Mouse (Mus musculus) G1E (cell line): ENCODE measurements around the gene Ttc28. TPM values are rescaled to one million over a fixed set of nuclear protein-coding genes. Genes with fewer than 3 reads are reported as not detected.

Source experiments
- ATAC-seq: 2 replicates; pipeline ENCODE4 v1.8.0; 2016; ENCODE audit warnings: mild to moderate bottlenecking; ENCODE audit not compliant: insufficient number of reproducible peaks, poor library complexity, low FRiP score, severe bottlenecking; ENCODE audit errors: extremely low read depth
- DNase-seq: peaks from one replicate; pipeline ENCODE4 v3.0.0; 2012; ENCODE audit warnings: low spot score
- H3K27me3 ChIP-seq: 2 replicates; pipeline ENCODE4 v1.6.1; 2012; ENCODE audit warnings: mild to moderate bottlenecking, low read length, inconsistent platforms; ENCODE audit not compliant: insufficient read depth
- H3K36me3 ChIP-seq: replicated peaks from 2 replicates; pipeline ENCODE3; 2012; ENCODE audit warnings: mild to moderate bottlenecking, inconsistent platforms
- H3K4me1 ChIP-seq: 2 replicates; pipeline ENCODE4 v1.6.1; 2012; ENCODE audit warnings: low read depth, low read length, inconsistent platforms, mixed read lengths; ENCODE audit not compliant: insufficient read depth
- H3K4me3 ChIP-seq: 2 replicates; pipeline ENCODE4 v1.5.1; 2012; ENCODE audit warnings: low read depth, mild to moderate bottlenecking, inconsistent platforms, low read length, moderate library complexity, mixed read lengths
- H3K9me3 ChIP-seq: replicated peaks from 2 replicates; pipeline ENCODE4 v1.6.1; 2012; ENCODE audit warnings: inconsistent platforms
- CTCF ChIP-seq: IDR thresholded peaks from 2 replicates; pipeline ENCODE4 v1.5.1; 2012; ENCODE audit warnings: low read depth, low read length, inconsistent platforms, mixed read lengths
- GATA1 ChIP-seq: IDR thresholded peaks from 2 replicates; pipeline ENCODE4 v1.6.1; 2012; ENCODE audit warnings: borderline replicate concordance, low read length, inconsistent platforms, mixed read lengths
- GATA2 ChIP-seq: IDR thresholded peaks from 2 replicates; pipeline ENCODE4 v1.6.1; 2012; ENCODE audit warnings: low read depth, low read length, inconsistent platforms, borderline replicate concordance
- POLR2AphosphoS5 ChIP-seq: IDR thresholded peaks from 2 replicates; pipeline ENCODE4 v1.6.1; 2012; ENCODE audit warnings: low read depth, low read length, inconsistent platforms; ENCODE audit not compliant: insufficient replicate concordance
- TAL1 ChIP-seq: conservative IDR thresholded peaks from 2 replicates; pipeline ENCODE4 v1.6.1; 2012; ENCODE audit warnings: low read depth, low read length, inconsistent platforms, mixed read lengths
- polyA plus RNA-seq: library from polyadenylated mRNA; stranded (reverse); fragments of >175 nt; gene quantifications from 2 replicates; pipeline ENCODE4 v1.2.3, GENCODE M21; 2012
- total RNA-seq, 2 experiments: library from RNA; stranded (forward) in 1 of 2; stranded (reverse) in 1 of 2; fragments of 200-1000 nt in 1 of 2; fragments of >200 nt in 1 of 2; fragmentation: Nextera tagmentation in 1 of 2; gene quantifications; 2 replicates each; pipeline ENCODE4 v1.2.3; 2014 to 2017

Ttc28 gene
- total and polyA plus RNA-seq, 3 experiments = 0.28 to 2.0 (median 0.55) TPM

DNA sequence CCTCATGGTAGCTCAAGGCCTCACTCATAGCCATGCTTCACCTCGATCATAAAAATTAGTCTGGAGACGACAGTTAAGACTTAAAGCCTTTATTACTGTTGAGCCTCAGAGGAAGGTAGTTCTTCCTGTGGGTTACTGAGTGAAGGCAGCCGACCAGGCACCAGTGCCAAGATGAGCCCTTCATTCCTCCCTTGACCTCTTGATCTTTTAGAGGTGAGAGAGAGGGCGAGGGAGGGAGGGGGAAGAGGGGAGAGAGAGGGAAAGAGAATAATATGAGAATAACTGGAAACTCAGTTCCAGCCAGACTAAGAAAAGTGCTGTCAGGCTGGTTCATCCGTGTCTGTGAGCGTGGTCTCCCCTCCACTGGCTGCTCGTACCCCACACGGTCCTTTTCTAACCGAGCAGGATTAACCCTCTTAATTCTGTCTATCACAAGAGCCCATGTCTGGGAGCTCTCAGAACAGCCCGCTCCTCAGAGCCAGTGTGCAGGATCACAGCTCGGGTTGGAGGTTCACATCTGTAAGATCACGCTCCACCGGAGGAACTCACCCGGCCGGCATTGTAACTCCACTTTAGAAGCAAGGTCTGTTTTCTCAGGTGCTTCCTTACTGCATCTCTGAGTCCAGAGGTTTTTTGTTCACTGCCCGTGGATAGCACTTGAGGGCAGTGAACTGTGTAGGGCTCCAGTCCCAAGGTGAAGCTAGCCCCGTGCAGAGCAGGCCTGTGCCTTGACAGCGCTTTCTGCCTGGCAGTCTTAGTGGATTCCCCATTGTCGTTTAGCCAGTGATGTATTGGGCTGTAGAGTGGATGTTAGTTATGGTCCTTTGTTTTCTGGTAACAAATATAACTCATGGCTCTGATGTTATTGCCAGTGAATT lies 272.5 kb downstream of the Ttc28 start:
- no peak for ATAC-seq
- Histone ChIP-seq H3K9me3 (no peaks in the 10 kb centered on the region), H3K4me1 (no peaks in the 10 kb centered on the region), H3K27me3 (peaks cover 14% of the 10 kb centered on the region), H3K36me3 (no peaks in the 10 kb centered on the region), H3K4me3 (no peak overlapping the region)
- no peak for DNase-seq
- no peak for TF ChIP-seq GATA1
- no peak for TF ChIP-seq GATA2
- TF ChIP-seq POLR2AphosphoS5 = no peak
- no peak for TF ChIP-seq CTCF
- TF ChIP-seq TAL1 = no peak

GRCm38 (mm10) chr5:111154586-111154985 lies 275.0 kb downstream of the Ttc28 start:
- ATAC-seq = no peak
- H3K36me3 ChIP-seq = no peaks in the 10 kb centered on the region
- H3K4me3 ChIP-seq = no peak overlapping the region
- no peaks in the 10 kb centered on the region for H3K9me3 ChIP-seq
- TF ChIP-seq GATA1 (no peak), POLR2AphosphoS5 (no peak), TAL1 (no peak), GATA2 (no peak), CTCF (no peak)
- no peaks in the 10 kb centered on the region for H3K4me1 ChIP-seq
- peaks cover 2% of the 10 kb centered on the region; the same call in 1 of the 2 replicates for H3K27me3 ChIP-seq
- no peak for DNase-seq

- DNase-seq = no peak
- no peak overlapping the region for H3K4me3 ChIP-seq
- H3K27me3 ChIP-seq = peaks cover 2% of the 10 kb centered on the region; the same call in 1 of the 2 replicates
- H3K4me1 ChIP-seq = no peaks in the 10 kb centered on the region
- ATAC-seq = no peak
- H3K9me3 ChIP-seq = no peaks in the 10 kb centered on the region
- no peaks in the 10 kb centered on the region for H3K36me3 ChIP-seq
- no peak for TF ChIP-seq POLR2AphosphoS5
- no peak for TF ChIP-seq TAL1
- TF ChIP-seq GATA1 = no peak
- TF ChIP-seq GATA2 = no peak
- no peak for TF ChIP-seq CTCF
These were observed 275.7 kb downstream of the Ttc28 start for GRCm38 (mm10) chr5:111155271-111155670.

DNA sequence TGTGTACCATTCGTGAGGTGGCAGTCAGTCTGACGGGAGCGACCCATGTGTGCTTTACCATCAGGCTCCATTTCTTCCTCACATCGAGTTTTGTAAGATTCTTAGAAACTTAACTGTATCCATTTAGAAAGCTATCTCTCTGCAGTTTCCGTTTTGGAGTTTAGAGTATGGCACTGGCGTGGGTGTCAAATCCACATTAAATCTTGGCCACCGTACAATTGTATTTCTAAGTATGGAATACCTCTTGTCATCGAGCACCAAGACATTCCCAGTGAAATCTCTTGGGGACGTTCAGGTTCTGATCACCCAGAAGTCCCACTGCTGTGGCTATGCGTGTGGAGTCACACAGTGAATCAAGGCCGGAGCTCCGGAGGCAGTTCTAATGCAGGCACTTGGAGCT lies 276.3 kb downstream of the Ttc28 start:
- ATAC-seq (no peak), DNase-seq (no peak)
- H3K4me1 ChIP-seq = no peaks in the 10 kb centered on the region
- TF ChIP-seq POLR2AphosphoS5 (no peak), GATA1 (no peak), CTCF (no peak), GATA2 (no peak), TAL1 (no peak)
- H3K27me3 ChIP-seq = peaks cover 2% of the 10 kb centered on the region; the same call in 1 of the 2 replicates
- H3K36me3 ChIP-seq = no peaks in the 10 kb centered on the region
- no peak overlapping the region for H3K4me3 ChIP-seq
- no peaks in the 10 kb centered on the region for H3K9me3 ChIP-seq

DNA sequence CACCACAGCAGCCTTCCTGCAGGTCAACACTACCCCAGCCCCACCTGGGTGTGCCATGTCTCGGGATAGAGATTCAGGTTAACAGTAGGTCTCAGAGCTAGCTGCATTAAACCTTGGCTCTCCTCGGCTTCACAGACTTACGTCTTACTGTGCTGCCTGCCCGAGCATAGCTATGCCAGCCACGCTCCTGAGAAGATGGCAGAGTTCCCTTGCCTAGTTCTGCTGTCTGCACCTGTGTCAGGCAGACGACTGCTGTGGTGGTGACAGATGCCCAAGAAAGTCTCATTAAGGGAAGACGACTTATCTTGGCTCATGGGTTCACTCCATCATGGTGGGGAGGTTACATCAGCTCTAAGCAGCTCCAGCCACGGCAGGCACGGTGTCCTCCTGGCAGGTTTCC lies 278.7 kb downstream of the Ttc28 start:
- Histone ChIP-seq H3K4me1 (no peaks in the 10 kb centered on the region), H3K27me3 (peaks cover 5% of the 10 kb centered on the region; the same call in 1 of the 2 replicates), H3K4me3 (no peak overlapping the region), H3K36me3 (no peaks in the 10 kb centered on the region), H3K9me3 (no peaks in the 10 kb centered on the region)
- no peak for DNase-seq
- TF ChIP-seq POLR2AphosphoS5 (no peak), GATA1 (no peak), GATA2 (no peak), CTCF (no peak), TAL1 (no peak)
- ATAC-seq = no peak

DNA sequence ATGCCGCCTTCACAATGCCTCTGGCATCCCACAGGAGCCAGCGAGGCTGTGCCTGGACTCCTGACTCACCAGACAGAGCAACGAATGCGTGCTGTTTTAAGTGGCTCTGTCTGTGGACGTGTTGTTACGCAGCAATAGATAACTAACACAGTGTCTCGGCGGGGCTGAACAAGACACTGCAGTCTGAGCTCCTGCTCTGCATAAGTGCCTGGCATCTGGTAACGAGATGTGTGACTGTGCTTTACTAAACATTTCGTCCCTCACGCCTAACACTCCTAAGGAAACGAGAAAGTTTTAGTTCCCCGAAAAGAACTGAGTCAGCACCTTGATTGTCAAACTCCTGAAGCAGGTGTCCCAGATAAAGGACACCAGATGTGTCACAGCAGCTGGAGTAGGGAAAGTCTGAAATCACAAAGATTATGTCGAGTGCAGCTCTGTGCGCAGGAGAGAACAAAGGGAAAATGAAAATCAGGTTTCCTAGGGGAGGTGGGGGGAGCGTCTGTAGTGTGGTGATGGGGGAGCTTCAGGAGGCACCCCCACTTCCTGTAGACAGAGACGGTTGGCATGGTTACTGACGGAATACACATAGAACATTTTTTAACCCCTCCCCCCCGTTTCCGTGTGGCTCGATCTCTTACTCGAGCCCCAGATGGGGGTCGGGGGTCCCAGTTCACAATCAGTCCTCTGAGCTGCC lies 280.2 kb downstream of the Ttc28 start:
- Histone ChIP-seq H3K9me3 (no peaks in the 10 kb centered on the region), H3K27me3 (peaks cover 3% of the 10 kb centered on the region; the same call in 1 of the 2 replicates), H3K36me3 (no peaks in the 10 kb centered on the region), H3K4me3 (no peak overlapping the region), H3K4me1 (no peaks in the 10 kb centered on the region)
- DNase-seq (no peak), ATAC-seq (no peak)
- TF ChIP-seq CTCF = no peak
- no peak for TF ChIP-seq TAL1
- TF ChIP-seq POLR2AphosphoS5 = no peak
- TF ChIP-seq GATA1 = no peak
- no peak for TF ChIP-seq GATA2
